Mouse (Mus musculus) bone marrow macrophage, adult 2 months (primary cell): Measurements from ENCODE around the gene Fgd3.

Experiments used
- CTCF ChIP-seq: IDR thresholded peaks from 2 replicates; pipeline ENCODE4 v1.5.1; 2012; ENCODE audit warnings: low read depth, mild to moderate bottlenecking, low read length, moderate library complexity
- POLR2A ChIP-seq: IDR thresholded peaks from 2 replicates; pipeline ENCODE4 v1.6.1; 2012; ENCODE audit warnings: mild to moderate bottlenecking, low read depth, low read length, borderline replicate concordance

- TF ChIP-seq POLR2A = no peak
- TF ChIP-seq CTCF = no peak
Observed at GRCm38 (mm10) chr13:49215504-49216219, 104.4 kb downstream of the Fgd3 start, which contains the start of gene Card19.
